Mouse (Mus musculus): ENCODE measurements around the gene Sel1l3. TPM values are rescaled to one million over a fixed set of nuclear protein-coding genes. Genes with fewer than 3 reads are reported as not detected.
A peak's percentile ranks its signal among the peaks of the same experiment; 100 is the strongest.

Gene Sel1l3
- total and polyA plus RNA-seq, 3 experiments, result 0.01 TPM; not detected in 2

GRCm38 (mm10) chr5:53138025-53138424, 75.7 kb downstream of the Sel1l3 start:
- no peak overlapping the region for H3K4me3 ChIP-seq (ENCODE audit: control insufficient read depth in 1 of 2, insufficient read depth in 1 of 2, low read depth in 2 of 2, low read length in 2 of 2)
- no peak overlapping the region for H3K9ac ChIP-seq (ENCODE audit: control insufficient read depth, low read depth, low read length, poor library complexity, severe bottlenecking)
- H3K4me1 ChIP-seq (ENCODE audit: control insufficient read depth in 1 of 2, insufficient read depth in 2 of 2, low read length in 2 of 2), result peaks cover 0 to 5% of the 10 kb centered on the region in 2 experiments; a peak in 1 of 4 replicates
- H3K27ac ChIP-seq (ENCODE audit: control insufficient read depth, low read depth, low read length), result no peak overlapping the region
- TF ChIP-seq USF2 (IDR thresholded peaks at IDR 0.05; ENCODE audit: borderline replicate concordance in 1 of 2, insufficient read depth in 1 of 2, low read depth in 1 of 2, low read length in 2 of 2), result no peak
- TF ChIP-seq SIN3A (IDR thresholded peaks at IDR 0.05; ENCODE audit: low read length), result no peak
- TF ChIP-seq TCF12 (IDR thresholded peaks at IDR 0.05; ENCODE audit: low read depth, low read length), result no peak
- H3K79me2 ChIP-seq (ENCODE audit: control insufficient read depth, insufficient read depth, low read length, poor library complexity), result no peaks in the 10 kb centered on the region
- no peak for DNase-seq (ENCODE audit: low read depth, low spot score)
- no peaks in the 10 kb centered on the region for H3K9me3 ChIP-seq (replicated peaks; ENCODE audit: insufficient read depth, low read length)
- no peaks in the 10 kb centered on the region for H3K27me3 ChIP-seq (ENCODE audit: control insufficient read depth in 1 of 2, insufficient read depth in 2 of 2, low read length in 2 of 2)
- H3K36me3 ChIP-seq (ENCODE audit: control insufficient read depth in 1 of 2, insufficient read depth in 2 of 2, low read length in 2 of 2), result peaks cover 0 to 4% of the 10 kb centered on the region in 2 experiments; a peak in 2 of 4 replicates

- no peak for TF ChIP-seq MAFK (IDR thresholded peaks at IDR 0.05; ENCODE audit: borderline replicate concordance, low read depth, low read length)
- no peak for TF ChIP-seq POLR2A (IDR thresholded peaks at IDR 0.05; ENCODE audit: control insufficient read depth in 1 of 2, insufficient read depth in 1 of 2, low read depth in 1 of 2, low read length in 2 of 2, poor library complexity in 1 of 2)
- no peak for TF ChIP-seq NELFE (IDR thresholded peaks at IDR 0.05; ENCODE audit: low read depth, low read length)
- TF ChIP-seq ZKSCAN1 (IDR thresholded peaks at IDR 0.05; ENCODE audit: low read depth, low read length), result no peak
- no peak for TF ChIP-seq SIN3A (IDR thresholded peaks at IDR 0.05; ENCODE audit: low read length)
- TF ChIP-seq JUND (IDR thresholded peaks at IDR 0.05; ENCODE audit: low read depth, low read length), result no peak
- no peak for TF ChIP-seq TAL1 (IDR thresholded peaks at IDR 0.05; ENCODE audit: low read length)
Observed at GRCm38 (mm10) chr5:53135984-53136383, 77.7 kb downstream of the Sel1l3 start.

GRCm38 (mm10) chr5:53134003-53134402, 79.7 kb downstream of the Sel1l3 start:
- no peak for TF ChIP-seq ZKSCAN1 (IDR thresholded peaks at IDR 0.05; ENCODE audit: low read depth, low read length)
- 0 out of 2 replicates have a peak, but pooled peaks have one; percentile 5 for TF ChIP-seq SMC3 (IDR thresholded peaks at IDR 0.05; ENCODE audit: low read depth, low read length)
- TF ChIP-seq MXI1 (IDR thresholded peaks at IDR 0.05; ENCODE audit: low read depth, low read length), result no peak
- no peak for TF ChIP-seq ZMIZ1 (IDR thresholded peaks at IDR 0.05; ENCODE audit: low read depth, low read length)
- TF ChIP-seq CTCF (IDR thresholded peaks at IDR 0.05 in 2 of 3, conservative IDR thresholded peaks at IDR 0.05 in 1 of 3; ENCODE audit: control insufficient read depth in 1 of 3, insufficient read depth in 1 of 3, low read depth in 2 of 3, low read length in 3 of 3, poor library complexity in 1 of 3, severe bottlenecking in 1 of 3), result peak in 2 of 3 experiments; percentile 6 to 16; a peak in 1 of 6 replicates
- no peak for TF ChIP-seq KAT2A (conservative IDR thresholded peaks at IDR 0.05; ENCODE audit: low read depth, low read length)

More at GRCm38 (mm10) chr5:53135984-53136383, 77.7 kb downstream of the Sel1l3 start:
- Histone ChIP-seq H3K27ac (ENCODE audit: control insufficient read depth, low read depth, low read length) (no peak overlapping the region), H3K9me3 (replicated peaks; ENCODE audit: insufficient read depth, low read length) (no peaks in the 10 kb centered on the region), H3K27me3 (ENCODE audit: control insufficient read depth in 1 of 2, insufficient read depth in 2 of 2, low read length in 2 of 2) (no peaks in the 10 kb centered on the region), H3K4me1 (ENCODE audit: control insufficient read depth in 1 of 2, insufficient read depth in 2 of 2, low read length in 2 of 2) (peaks cover 0 to 5% of the 10 kb centered on the region in 2 experiments; a peak in 1 of 4 replicates), H3K4me3 (ENCODE audit: control insufficient read depth in 1 of 2, insufficient read depth in 1 of 2, low read depth in 2 of 2, low read length in 2 of 2) (no peak overlapping the region), H3K36me3 (ENCODE audit: control insufficient read depth in 1 of 2, insufficient read depth in 2 of 2, low read length in 2 of 2) (peaks cover 0 to 4% of the 10 kb centered on the region in 2 experiments; a peak in 2 of 4 replicates), H3K9ac (ENCODE audit: control insufficient read depth, low read depth, low read length, poor library complexity, severe bottlenecking) (no peak overlapping the region), H3K79me2 (ENCODE audit: control insufficient read depth, insufficient read depth, low read length, poor library complexity) (no peaks in the 10 kb centered on the region)
- DNase-seq (ENCODE audit: low read depth, low spot score), result no peak

More at GRCm38 (mm10) chr5:53134003-53134402, 79.7 kb downstream of the Sel1l3 start:
- Histone ChIP-seq H3K4me1 (ENCODE audit: control insufficient read depth in 1 of 2, insufficient read depth in 2 of 2, low read length in 2 of 2) (no peaks in the 10 kb centered on the region), H3K27ac (ENCODE audit: control insufficient read depth, low read depth, low read length) (no peak overlapping the region), H3K36me3 (ENCODE audit: control insufficient read depth in 1 of 2, insufficient read depth in 2 of 2, low read length in 2 of 2) (no peaks in the 10 kb centered on the region), H3K79me2 (ENCODE audit: control insufficient read depth, insufficient read depth, low read length, poor library complexity) (no peaks in the 10 kb centered on the region), H3K27me3 (ENCODE audit: control insufficient read depth in 1 of 2, insufficient read depth in 2 of 2, low read length in 2 of 2) (no peaks in the 10 kb centered on the region), H3K9me3 (replicated peaks; ENCODE audit: insufficient read depth, low read length) (no peaks in the 10 kb centered on the region), H3K4me3 (ENCODE audit: control insufficient read depth in 1 of 2, insufficient read depth in 1 of 2, low read depth in 2 of 2, low read length in 2 of 2) (no peak overlapping the region), H3K9ac (ENCODE audit: control insufficient read depth, low read depth, low read length, poor library complexity, severe bottlenecking) (no peak overlapping the region)
- no peak for DNase-seq (ENCODE audit: low read depth, low spot score)

Measured in MEL (cell line).